Mouse (Mus musculus): ENCODE data around the gene Arid1b. TPM values are rescaled to one million over a fixed set of nuclear protein-coding genes. Genes with fewer than 3 reads are reported as not detected.
"Not testable (repeated sequence)": the region's sequence is repeated elsewhere in the genome, so short reads cannot be mapped to it uniquely, and the experiment has no call there.

Gene Arid1b
- polyA plus RNA-seq, 1 experiment from 2014 or later: 14.8 TPM

- no peaks in the 10 kb centered on the region for H3K9me3 ChIP-seq (ENCODE audit: control insufficient read depth, low read length)
- peaks cover 14% of the 10 kb centered on the region for H3K4me1 ChIP-seq (ENCODE audit: control insufficient read depth, insufficient read depth, low read length)
- WGBS: 62% methylated on average over 10 of the region's 10 CpGs
- peak; percentile 21 for DNase-seq (ENCODE audit: low spot score)
- H3K36me3 ChIP-seq (ENCODE audit: control insufficient read depth, insufficient read depth, low read length): no peaks in the 10 kb centered on the region
- H3K27me3 ChIP-seq (ENCODE audit: control insufficient read depth, insufficient read depth, low read length): no peaks in the 10 kb centered on the region
- H3K9ac ChIP-seq (ENCODE audit: low read length): no peak overlapping the region
- H3K4me2 ChIP-seq (ENCODE audit: low read depth, severe bottlenecking): no peak overlapping the region
- no peak for ATAC-seq (ENCODE audit: insufficient number of reproducible peaks, low FRiP score, low TSS enrichment, low read depth)
- H3K27ac ChIP-seq (replicated peaks; ENCODE audit: low read depth, low read length): no peak overlapping the region
- no peak overlapping the region for H3K4me3 ChIP-seq (ENCODE audit: low read depth, low read length)
Observed at GRCm38 (mm10) chr17:5091934-5092333, 97.8 kb downstream of the Arid1b start.

GRCm38 (mm10) chr17:5093343-5093742 is 99.2 kb downstream of the Arid1b start:
- DNase-seq (ENCODE audit: low spot score); H3K4me3 ChIP-seq (ENCODE audit: low read depth, low read length); H3K9ac ChIP-seq (ENCODE audit: low read length); ATAC-seq (ENCODE audit: insufficient number of reproducible peaks, low FRiP score, low TSS enrichment, low read depth); H3K4me2 ChIP-seq (ENCODE audit: low read depth, severe bottlenecking); H3K27ac ChIP-seq (replicated peaks; ENCODE audit: low read depth, low read length); H3K9me3 ChIP-seq (ENCODE audit: control insufficient read depth, low read length); H3K36me3 ChIP-seq (ENCODE audit: control insufficient read depth, insufficient read depth, low read length); H3K27me3 ChIP-seq (ENCODE audit: control insufficient read depth, insufficient read depth, low read length): not testable (repeated sequence)
- WGBS: 61% methylated on average over 2 of the region's 2 CpGs
- H3K4me1 ChIP-seq (ENCODE audit: control insufficient read depth, insufficient read depth, low read length): peaks cover 14% of the 10 kb centered on the region

- H3K27ac ChIP-seq (replicated peaks; ENCODE audit: low read depth, low read length): no peak overlapping the region
- H3K9ac ChIP-seq (ENCODE audit: low read length): no peak overlapping the region
- H3K36me3 ChIP-seq (ENCODE audit: control insufficient read depth, insufficient read depth, low read length): no peaks in the 10 kb centered on the region
- H3K4me3 ChIP-seq (ENCODE audit: low read depth, low read length): no peak overlapping the region
- WGBS: 91% methylated on average over 5 of the region's 5 CpGs
- no peaks in the 10 kb centered on the region for H3K9me3 ChIP-seq (ENCODE audit: control insufficient read depth, low read length)
- no peak overlapping the region for H3K4me2 ChIP-seq (ENCODE audit: low read depth, severe bottlenecking)
- DNase-seq (ENCODE audit: low spot score): peak; percentile 18
- ATAC-seq (ENCODE audit: insufficient number of reproducible peaks, low FRiP score, low TSS enrichment, low read depth): no peak
- H3K4me1 ChIP-seq (ENCODE audit: control insufficient read depth, insufficient read depth, low read length): peaks cover 10% of the 10 kb centered on the region
- no peaks in the 10 kb centered on the region for H3K27me3 ChIP-seq (ENCODE audit: control insufficient read depth, insufficient read depth, low read length)
Observed at GRCm38 (mm10) chr17:5094636-5095035, 100.5 kb downstream of the Arid1b start.

GRCm38 (mm10) chr17:5095741-5096140 is 101.6 kb downstream of the Arid1b start:
- no peaks in the 10 kb centered on the region for H3K36me3 ChIP-seq (ENCODE audit: control insufficient read depth, insufficient read depth, low read length)
- H3K9me3 ChIP-seq (ENCODE audit: control insufficient read depth, low read length): no peaks in the 10 kb centered on the region
- H3K27me3 ChIP-seq (ENCODE audit: control insufficient read depth, insufficient read depth, low read length): no peaks in the 10 kb centered on the region
- no peak overlapping the region for H3K4me2 ChIP-seq (ENCODE audit: low read depth, severe bottlenecking)
- no peak overlapping the region for H3K9ac ChIP-seq (ENCODE audit: low read length)
- no peak for DNase-seq (ENCODE audit: low spot score)
- H3K27ac ChIP-seq (replicated peaks; ENCODE audit: low read depth, low read length): no peak overlapping the region
- WGBS: 94% methylated on average over 13 of the region's 13 CpGs
- peaks cover 6% of the 10 kb centered on the region; the same call in 1 of the 2 replicates for H3K4me1 ChIP-seq (ENCODE audit: control insufficient read depth, insufficient read depth, low read length)
- H3K4me3 ChIP-seq (ENCODE audit: low read depth, low read length): no peak overlapping the region
- no peak for ATAC-seq (ENCODE audit: insufficient number of reproducible peaks, low FRiP score, low TSS enrichment, low read depth)

- Histone ChIP-seq H3K27ac (replicated peaks; ENCODE audit: low read depth, low read length) (no peak overlapping the region), H3K4me2 (ENCODE audit: low read depth, severe bottlenecking) (no peak overlapping the region), H3K4me1 (ENCODE audit: control insufficient read depth, insufficient read depth, low read length) (no peaks in the 10 kb centered on the region; the same call in 1 of the 2 replicates), H3K27me3 (ENCODE audit: control insufficient read depth, insufficient read depth, low read length) (no peaks in the 10 kb centered on the region), H3K9me3 (ENCODE audit: control insufficient read depth, low read length) (no peaks in the 10 kb centered on the region), H3K4me3 (ENCODE audit: low read depth, low read length) (no peak overlapping the region), H3K36me3 (ENCODE audit: control insufficient read depth, insufficient read depth, low read length) (no peaks in the 10 kb centered on the region), H3K9ac (ENCODE audit: low read length) (no peak overlapping the region)
- ATAC-seq (ENCODE audit: insufficient number of reproducible peaks, low FRiP score, low TSS enrichment, low read depth) (no peak), DNase-seq (ENCODE audit: low spot score) (no peak)
- 83% methylated on average over 4 of the region's 4 CpGs for WGBS
Observed at GRCm38 (mm10) chr17:5097046-5097445, 102.9 kb downstream of the Arid1b start.

- Histone ChIP-seq H3K27me3 (ENCODE audit: control insufficient read depth, insufficient read depth, low read length) (no peaks in the 10 kb centered on the region), H3K9ac (ENCODE audit: low read length) (no peak overlapping the region), H3K4me3 (ENCODE audit: low read depth, low read length) (no peak overlapping the region), H3K4me1 (ENCODE audit: control insufficient read depth, insufficient read depth, low read length) (no peaks in the 10 kb centered on the region; the same call in 1 of the 2 replicates), H3K36me3 (ENCODE audit: control insufficient read depth, insufficient read depth, low read length) (no peaks in the 10 kb centered on the region), H3K4me2 (ENCODE audit: low read depth, severe bottlenecking) (no peak overlapping the region), H3K9me3 (ENCODE audit: control insufficient read depth, low read length) (no peaks in the 10 kb centered on the region), H3K27ac (replicated peaks; ENCODE audit: low read depth, low read length) (no peak overlapping the region)
- no peak for ATAC-seq (ENCODE audit: insufficient number of reproducible peaks, low FRiP score, low TSS enrichment, low read depth)
- 58% methylated on average over 21 of the region's 21 CpGs for WGBS
- no peak for DNase-seq (ENCODE audit: low spot score)
Observed at GRCm38 (mm10) chr17:5097545-5098475, 103.7 kb downstream of the Arid1b start.

GRCm38 (mm10) chr17:5098727-5099126 is 104.6 kb downstream of the Arid1b start:
- no peak overlapping the region for H3K4me2 ChIP-seq (ENCODE audit: low read depth, severe bottlenecking)
- H3K36me3 ChIP-seq (ENCODE audit: control insufficient read depth, insufficient read depth, low read length): no peaks in the 10 kb centered on the region
- H3K4me3 ChIP-seq (ENCODE audit: low read depth, low read length): no peak overlapping the region
- H3K27ac ChIP-seq (replicated peaks; ENCODE audit: low read depth, low read length): no peak overlapping the region
- H3K9me3 ChIP-seq (ENCODE audit: control insufficient read depth, low read length): no peaks in the 10 kb centered on the region
- no peaks in the 10 kb centered on the region for H3K27me3 ChIP-seq (ENCODE audit: control insufficient read depth, insufficient read depth, low read length)
- no peak overlapping the region for H3K9ac ChIP-seq (ENCODE audit: low read length)
- DNase-seq (ENCODE audit: low spot score) (no peak), ATAC-seq (ENCODE audit: insufficient number of reproducible peaks, low FRiP score, low TSS enrichment, low read depth) (no peak; the same call in 1 of the 2 replicates)
- WGBS: 68% methylated on average over 7 of the region's 7 CpGs
- H3K4me1 ChIP-seq (ENCODE audit: control insufficient read depth, insufficient read depth, low read length): no peaks in the 10 kb centered on the region; the same call in 1 of the 2 replicates

- Histone ChIP-seq H3K4me2 (ENCODE audit: low read depth, severe bottlenecking) (no peak overlapping the region), H3K27ac (replicated peaks; ENCODE audit: low read depth, low read length) (no peak overlapping the region), H3K9ac (ENCODE audit: low read length) (no peak overlapping the region), H3K27me3 (ENCODE audit: control insufficient read depth, insufficient read depth, low read length) (no peaks in the 10 kb centered on the region), H3K36me3 (ENCODE audit: control insufficient read depth, insufficient read depth, low read length) (no peaks in the 10 kb centered on the region), H3K4me3 (ENCODE audit: low read depth, low read length) (no peak overlapping the region), H3K9me3 (ENCODE audit: control insufficient read depth, low read length) (no peaks in the 10 kb centered on the region), H3K4me1 (ENCODE audit: control insufficient read depth, insufficient read depth, low read length) (no peaks in the 10 kb centered on the region; the same call in 1 of the 2 replicates)
- ATAC-seq (ENCODE audit: insufficient number of reproducible peaks, low FRiP score, low TSS enrichment, low read depth): no peak
- no peak for DNase-seq (ENCODE audit: low spot score)
- 61% methylated on average over 4 of the region's 4 CpGs for WGBS
Observed at GRCm38 (mm10) chr17:5099238-5099637, 105.1 kb downstream of the Arid1b start.
